Mouse (Mus musculus) brain, embryonic 14.5 days (tissue): ENCODE measurements at regions not wholly inside any gene's neighbourhood (a gene's known extent, or its start where the extent isn't known, plus 50 kb on each side); places are given as distances from the start of the nearest gene placed in this dataset.

Experiments
- CTCF ChIP-seq: fragments of 200-500 bp; IDR thresholded peaks from 2 replicates; pipeline ENCODE4 v1.5.1; 2012; ENCODE audit warnings: inconsistent platforms, mild to moderate bottlenecking, moderate library complexity, borderline replicate concordance; ENCODE audit not compliant: insufficient read depth, insufficient read length; ENCODE audit errors: extremely low read depth
- POLR2A ChIP-seq: fragments of 200-500 bp; IDR thresholded peaks from 2 replicates; pipeline ENCODE4 v1.6.1; 2012; ENCODE audit warnings: mild to moderate bottlenecking, inconsistent platforms, borderline replicate concordance; ENCODE audit not compliant: poor library complexity, insufficient read depth, insufficient read length, severe bottlenecking; ENCODE audit errors: extremely low read depth

GRCm38 (mm10) chr16:24043779-24044178, 55.1 kb upstream of the Bcl6 start:
- no peak for TF ChIP-seq CTCF
- no peak for TF ChIP-seq POLR2A
